Mouse (Mus musculus) neural tube, embryonic 15.5 days (tissue): ENCODE results near the gene Tmem132d. TPM values are rescaled to one million over a fixed set of nuclear protein-coding genes. Genes with fewer than 3 reads are reported as not detected.

Source experiments
- ATAC-seq: fragments of 200-750 bp; cut with Nextera tagmentation; 2 replicates; pipeline ENCODE4 v1.8.0; 2017; ENCODE audit warnings: mild to moderate bottlenecking, moderate TSS enrichment, moderate library complexity; ENCODE audit not compliant: low FRiP score
- H3K27ac ChIP-seq: fragments of 300-500 bp; sonication (generic); replicated peaks from 2 replicates; pipeline ENCODE4 v1.5.1; 2015; ENCODE audit warnings: mild to moderate bottlenecking, inconsistent platforms
- H3K27me3 ChIP-seq: fragments of 300-500 bp; sonication (generic); replicated peaks from 2 replicates; pipeline ENCODE4 v1.6.1; 2015; ENCODE audit warnings: inconsistent platforms
- H3K36me3 ChIP-seq: fragments of 300-500 bp; sonication (generic); 2 replicates; pipeline ENCODE4 v1.6.1; 2015; ENCODE audit warnings: inconsistent platforms
- H3K4me1 ChIP-seq: fragments of 300-500 bp; sonication (generic); 2 replicates; pipeline ENCODE4 v1.6.1; 2015; ENCODE audit warnings: inconsistent platforms
- H3K4me2 ChIP-seq: fragments of 300-500 bp; sonication (generic); 2 replicates; pipeline ENCODE4 v1.6.1; 2015; ENCODE audit warnings: inconsistent platforms, mild to moderate bottlenecking, moderate library complexity
- H3K4me3 ChIP-seq: fragments of 300-500 bp; sonication (generic); replicated peaks from 2 replicates; pipeline ENCODE4 v1.5.1; 2015; ENCODE audit warnings: mild to moderate bottlenecking, inconsistent platforms
- H3K9ac ChIP-seq: fragments of 300-500 bp; sonication (generic); replicated peaks from 2 replicates; pipeline ENCODE4 v1.6.1; 2015; ENCODE audit warnings: mild to moderate bottlenecking, inconsistent platforms
- H3K9me3 ChIP-seq: fragments of 300-500 bp; sonication (generic); replicated peaks from 2 replicates; pipeline ENCODE4 v1.6.1; 2016; ENCODE audit warnings: inconsistent platforms
- WGBS: fragments of 180-500 bp; shearing (Covaris S2); methylation state at CpG from one replicate; pipeline ENCODE4 v1.1.7; 2015; ENCODE audit warnings: mixed read lengths; 5-methylcytosine and 5-hydroxymethylcytosine counted together
- polyA plus RNA-seq: library from polyadenylated mRNA; unstranded; fragments of >200 nt; fragmentation: Nextera tagmentation; extraction: Ambion mirVana; gene quantifications from 2 replicates; pipeline ENCODE4 v1.2.1, GENCODE M21; 2015

The Tmem132d gene
- polyA plus RNA-seq, 1 experiment from 2014 or later = 3.1 TPM

DNA sequence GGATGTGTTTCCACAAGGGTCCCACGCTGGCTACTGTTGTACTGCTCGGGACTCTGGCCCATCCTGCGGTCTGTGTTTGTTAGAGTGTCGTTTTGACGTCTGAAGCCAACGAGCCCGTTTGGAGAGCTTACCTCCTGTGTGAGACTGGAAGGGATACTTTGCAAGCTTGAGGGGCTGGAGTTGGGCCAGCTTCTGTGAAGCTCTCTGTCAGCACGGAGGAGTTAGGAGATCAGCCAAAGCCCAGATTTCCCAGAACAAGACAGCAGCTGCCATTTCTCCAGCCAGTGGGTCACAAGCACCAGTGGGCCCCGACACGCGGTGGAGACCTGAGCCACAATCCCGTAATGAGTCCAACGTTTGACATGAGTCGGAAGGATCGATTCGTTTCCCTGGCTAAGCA lies 5.2 kb upstream of the Tmem132d start:
- H3K27ac ChIP-seq = no peak overlapping the region
- H3K36me3 ChIP-seq = no peaks in the 10 kb centered on the region
- peaks cover 69% of the 10 kb centered on the region for H3K27me3 ChIP-seq
- H3K4me1 ChIP-seq = peaks cover 11% of the 10 kb centered on the region
- no peaks in the 10 kb centered on the region for H3K9me3 ChIP-seq
- no peak overlapping the region for H3K4me3 ChIP-seq
- 59% methylated on average over 16 of the region's 16 CpGs for WGBS
- no peak overlapping the region for H3K4me2 ChIP-seq
- ATAC-seq = no peak
- no peak overlapping the region for H3K9ac ChIP-seq

- no peak overlapping the region for H3K4me3 ChIP-seq
- H3K36me3 ChIP-seq = no peaks in the 10 kb centered on the region
- no peak overlapping the region for H3K9ac ChIP-seq
- no peak overlapping the region for H3K27ac ChIP-seq
- H3K4me1 ChIP-seq = peaks cover 23% of the 10 kb centered on the region
- no peak overlapping the region for H3K4me2 ChIP-seq
- 21% methylated on average over 9 of the region's 9 CpGs for WGBS
- no peak for ATAC-seq
- H3K9me3 ChIP-seq = no peaks in the 10 kb centered on the region
- peaks cover 69% of the 10 kb centered on the region for H3K27me3 ChIP-seq
Measured at GRCm38 (mm10) chr5:128436909-128437308, 4.0 kb upstream of the Tmem132d start.

GRCm38 (mm10) chr5:128435683-128436082 lies 2.8 kb upstream of the Tmem132d start:
- 57% methylated on average over 5 of the region's 5 CpGs for WGBS
- no peak overlapping the region for H3K9ac ChIP-seq

DNA sequence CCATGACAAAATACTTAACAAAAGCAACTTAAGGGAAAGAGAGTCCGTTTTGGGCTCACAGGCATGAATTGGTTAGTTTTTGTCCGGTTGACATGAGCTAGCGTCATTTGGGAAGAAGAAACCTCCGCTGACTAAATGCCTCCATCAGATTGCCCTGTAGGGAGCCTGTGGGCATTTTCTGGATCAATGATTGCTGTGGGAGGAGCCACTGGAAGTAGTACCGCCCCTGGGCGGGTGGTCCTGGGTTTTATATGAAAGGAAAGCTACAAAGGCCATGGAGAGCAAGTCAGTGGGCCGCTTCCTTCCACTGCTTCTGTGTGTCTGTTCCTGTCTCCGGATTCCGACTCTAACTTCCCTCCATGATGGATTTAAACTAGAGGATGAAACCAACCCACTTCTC lies 909 bp upstream of the Tmem132d start:
- no peak overlapping the region for H3K4me2 ChIP-seq
- H3K36me3 ChIP-seq = no peaks in the 10 kb centered on the region
- no peak overlapping the region for H3K4me3 ChIP-seq
- 39% methylated on average over 9 of the region's 9 CpGs for WGBS
- no peak overlapping the region for H3K27ac ChIP-seq
- ATAC-seq = no peak
- peaks cover 25% of the 10 kb centered on the region for H3K4me1 ChIP-seq
- H3K9me3 ChIP-seq = no peaks in the 10 kb centered on the region
- no peak overlapping the region for H3K9ac ChIP-seq
- H3K27me3 ChIP-seq = peaks cover 73% of the 10 kb centered on the region

More at GRCm38 (mm10) chr5:128435683-128436082, 2.8 kb upstream of the Tmem132d start:
- Histone ChIP-seq H3K9me3 (no peaks in the 10 kb centered on the region), H3K4me2 (no peak overlapping the region), H3K4me3 (no peak overlapping the region), H3K36me3 (no peaks in the 10 kb centered on the region), H3K27ac (no peak overlapping the region), H3K4me1 (peaks cover 25% of the 10 kb centered on the region), H3K27me3 (peaks cover 67% of the 10 kb centered on the region)
- no peak for ATAC-seq

DNA sequence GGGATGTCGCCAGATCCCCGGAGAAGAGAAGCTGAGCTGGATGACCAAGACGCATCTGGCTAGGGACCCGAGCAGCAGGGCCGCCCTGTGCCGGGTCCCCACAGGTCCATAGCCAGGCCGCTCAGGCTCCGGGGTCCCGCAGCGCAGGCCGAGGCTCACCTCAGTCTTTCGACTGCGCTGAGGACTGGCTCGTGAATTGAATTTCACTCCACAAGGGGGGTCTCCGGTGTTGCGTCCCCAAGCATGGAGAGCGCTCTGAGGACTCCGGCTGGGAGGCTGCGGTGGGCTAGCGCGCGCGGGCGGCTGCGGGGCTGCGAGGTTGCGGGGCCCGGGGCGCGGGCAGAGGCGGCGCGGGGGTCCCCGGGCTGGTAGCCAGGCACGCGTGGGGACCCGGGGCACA lies 455 bp downstream of the Tmem132d start:
- ATAC-seq = no peak
- peaks cover 64% of the 10 kb centered on the region for H3K27me3 ChIP-seq
- H3K36me3 ChIP-seq = no peaks in the 10 kb centered on the region
- no peak overlapping the region for H3K27ac ChIP-seq
- 1% methylated on average over 27 of the region's 37 CpGs for WGBS
- peak overlapping the region; percentile 53 for H3K4me3 ChIP-seq
- H3K4me2 ChIP-seq = peak overlapping the region; percentile 96
- H3K4me1 ChIP-seq = peaks cover 25% of the 10 kb centered on the region
- peak overlapping the region; percentile 55 for H3K9ac ChIP-seq
- no peaks in the 10 kb centered on the region for H3K9me3 ChIP-seq

DNA sequence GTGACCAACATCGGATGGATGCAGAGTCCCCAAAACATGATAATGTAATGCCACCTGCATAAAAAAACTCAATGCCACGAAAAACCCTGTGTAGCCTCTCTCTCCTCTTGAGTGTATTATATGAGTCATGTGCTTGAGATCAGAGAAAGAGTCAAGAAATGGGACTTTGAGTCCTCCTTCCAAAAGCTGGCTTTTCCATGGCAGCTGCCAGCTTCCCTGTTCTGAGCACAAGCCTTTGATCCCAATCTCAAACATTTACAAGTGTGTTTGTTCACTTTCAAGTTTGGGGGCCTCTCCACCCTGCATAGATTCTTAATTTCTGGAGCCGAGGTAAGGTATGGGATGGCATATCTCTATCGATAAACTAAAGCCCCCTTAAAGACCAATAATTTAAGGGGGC lies 8.2 kb downstream of the Tmem132d start:
- 0 out of 2 replicates have a peak, but pooled peaks cover 3% of the 10 kb centered on the region for H3K27me3 ChIP-seq
- H3K4me1 ChIP-seq = no peaks in the 10 kb centered on the region
- no peaks in the 10 kb centered on the region for H3K9me3 ChIP-seq
- no peak for ATAC-seq
- no peaks in the 10 kb centered on the region for H3K36me3 ChIP-seq
- H3K9ac ChIP-seq = no peak overlapping the region
- H3K27ac ChIP-seq = no peak overlapping the region
- H3K4me3 ChIP-seq = no peak overlapping the region
- no peak overlapping the region for H3K4me2 ChIP-seq
- 92% methylated on average over 4 of the region's 4 CpGs for WGBS

GRCm38 (mm10) chr5:128424213-128424612 lies 8.7 kb downstream of the Tmem132d start:
- ATAC-seq = no peak
- 79% methylated on average over 2 of the region's 2 CpGs for WGBS

DNA sequence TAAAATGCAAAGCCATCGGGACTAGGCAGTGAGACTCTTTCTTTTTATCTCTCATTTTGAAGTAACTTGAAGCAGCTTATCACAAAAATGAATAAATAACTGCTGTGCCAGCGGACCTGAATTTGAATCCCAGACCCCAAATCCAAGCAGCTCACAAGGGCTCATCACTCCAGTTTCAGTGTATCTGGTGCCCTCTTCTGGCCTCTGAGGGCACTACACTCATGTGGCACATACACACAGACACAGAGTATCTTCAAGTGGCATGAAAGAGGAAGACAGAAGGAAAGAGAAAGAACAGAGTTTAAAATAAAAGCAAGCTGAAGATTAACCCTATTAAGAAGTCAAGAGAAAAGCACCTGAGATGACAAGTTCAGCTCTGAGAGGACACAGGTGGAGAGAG lies 10.8 kb downstream of the Tmem132d start:
- 95% methylated on average over 2 of the region's 2 CpGs for WGBS
- no peak for ATAC-seq

More at GRCm38 (mm10) chr5:128424213-128424612, 8.7 kb downstream of the Tmem132d start:
- Histone ChIP-seq H3K36me3 (no peaks in the 10 kb centered on the region), H3K4me2 (no peak overlapping the region), H3K9ac (no peak overlapping the region), H3K4me3 (no peak overlapping the region), H3K9me3 (no peaks in the 10 kb centered on the region), H3K4me1 (no peaks in the 10 kb centered on the region), H3K27ac (no peak overlapping the region), H3K27me3 (no peaks in the 10 kb centered on the region)

DNA sequence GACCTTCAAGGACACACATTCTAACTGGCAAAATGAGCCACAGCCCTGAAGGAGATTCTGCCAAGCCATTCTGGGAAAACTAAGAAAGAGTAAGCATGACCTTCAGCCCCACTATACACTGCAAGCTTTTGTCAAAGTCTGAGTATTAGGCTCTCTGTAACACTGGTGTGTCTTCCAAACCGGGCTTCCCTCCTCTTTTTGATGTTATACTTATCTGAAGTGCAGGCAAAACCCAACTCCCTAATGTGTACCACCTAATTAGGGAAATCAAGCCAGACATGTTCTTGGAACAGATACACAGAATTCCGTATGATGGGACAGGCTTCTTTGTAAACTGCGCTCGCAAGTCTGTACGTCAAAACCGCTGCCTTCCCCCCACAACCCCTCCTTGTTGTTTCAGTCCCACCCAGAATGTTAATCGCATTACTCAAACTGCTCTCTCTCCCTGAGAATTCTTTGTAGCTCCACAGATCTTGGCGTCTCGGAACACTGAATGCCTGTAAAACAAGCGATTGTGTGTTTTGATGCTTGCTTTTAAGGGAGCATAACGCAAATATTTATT lies 14.6 kb downstream of the Tmem132d start:
- Histone ChIP-seq H3K36me3 (no peaks in the 10 kb centered on the region), H3K4me2 (peak overlapping the region; percentile 35), H3K27ac (no peak overlapping the region), H3K9ac (no peak overlapping the region), H3K9me3 (no peaks in the 10 kb centered on the region), H3K4me1 (0 out of 2 replicates have a peak, but pooled peaks cover 9% of the 10 kb centered on the region), H3K4me3 (no peak overlapping the region), H3K27me3 (no peaks in the 10 kb centered on the region)
- ATAC-seq = no peak
- 45% methylated on average over 11 of the region's 11 CpGs for WGBS

More for the DNA sequence above, 10.8 kb downstream of the Tmem132d start:
- Histone ChIP-seq H3K9me3 (no peaks in the 10 kb centered on the region), H3K4me2 (no peak overlapping the region), H3K4me3 (no peak overlapping the region), H3K4me1 (0 out of 2 replicates have a peak, but pooled peaks cover 9% of the 10 kb centered on the region), H3K36me3 (no peaks in the 10 kb centered on the region), H3K9ac (no peak overlapping the region), H3K27ac (no peak overlapping the region), H3K27me3 (no peaks in the 10 kb centered on the region)

GRCm38 (mm10) chr5:128414056-128414455 lies 18.8 kb downstream of the Tmem132d start:
- no peaks in the 10 kb centered on the region for H3K27me3 ChIP-seq

GRCm38 (mm10) chr5:128412306-128412705 lies 20.6 kb downstream of the Tmem132d start:
- 61% methylated on average over 6 of the region's 6 CpGs for WGBS
- Histone ChIP-seq H3K27ac (no peak overlapping the region), H3K4me1 (no peaks in the 10 kb centered on the region), H3K9me3 (no peaks in the 10 kb centered on the region), H3K27me3 (no peaks in the 10 kb centered on the region), H3K4me2 (no peak overlapping the region), H3K9ac (no peak overlapping the region), H3K36me3 (no peaks in the 10 kb centered on the region), H3K4me3 (no peak overlapping the region)
- no peak for ATAC-seq

More at GRCm38 (mm10) chr5:128414056-128414455, 18.8 kb downstream of the Tmem132d start:
- H3K9me3 ChIP-seq = no peaks in the 10 kb centered on the region
- no peak for ATAC-seq
- no peak overlapping the region for H3K27ac ChIP-seq
- no peak overlapping the region for H3K4me2 ChIP-seq
- H3K36me3 ChIP-seq = no peaks in the 10 kb centered on the region
- H3K4me3 ChIP-seq = no peak overlapping the region
- H3K4me1 ChIP-seq = 0 out of 2 replicates have a peak, but pooled peaks cover 9% of the 10 kb centered on the region
- WGBS = 38% methylated on average over 8 of the region's 8 CpGs
- no peak overlapping the region for H3K9ac ChIP-seq

- Histone ChIP-seq H3K36me3 (no peaks in the 10 kb centered on the region), H3K27me3 (no peaks in the 10 kb centered on the region), H3K9me3 (no peaks in the 10 kb centered on the region), H3K4me1 (no peaks in the 10 kb centered on the region), H3K27ac (no peak overlapping the region), H3K9ac (no peak overlapping the region), H3K4me2 (no peak overlapping the region), H3K4me3 (no peak overlapping the region)
- WGBS = 79% methylated on average over 9 of the region's 9 CpGs
- ATAC-seq = no peak
Measured at GRCm38 (mm10) chr5:128407546-128407945, 25.3 kb downstream of the Tmem132d start.
